Mouse (Mus musculus) heart, postnatal 0 days (tissue): Measurements from ENCODE around the gene Nde1. TPM values are rescaled to one million over a fixed set of nuclear protein-coding genes. Genes with fewer than 3 reads are reported as not detected.

ENCODE experiments used
- ATAC-seq: fragments of 200-750 bp; cut with Nextera tagmentation; 2 replicates; pipeline ENCODE4 v1.8.0; 2017; ENCODE audit warnings: low read depth, moderate number of reproducible peaks, moderate library complexity; ENCODE audit not compliant: insufficient read depth
- DNase-seq: peaks from one replicate; pipeline ENCODE4 v3.0.0-alpha.2; 2016; ENCODE audit warnings: low spot score
- H3K27ac ChIP-seq: fragments of 300-500 bp; sonication (generic); 2 replicates; pipeline ENCODE4 v1.5.1; 2014; ENCODE audit warnings: low read depth, mild to moderate bottlenecking
- H3K27me3 ChIP-seq: fragments of 300-500 bp; sonication (generic); 2 replicates; pipeline ENCODE4 v1.6.1; 2014; ENCODE audit warnings: low read length, mixed read lengths; ENCODE audit not compliant: control insufficient read depth, insufficient read depth
- H3K36me3 ChIP-seq: fragments of 300-500 bp; sonication (generic); replicated peaks from 2 replicates; pipeline ENCODE4 v1.6.1; 2014; ENCODE audit warnings: low read length, mixed read lengths; ENCODE audit not compliant: control insufficient read depth, insufficient read depth
- H3K4me1 ChIP-seq: fragments of 300-500 bp; sonication (generic); 2 replicates; pipeline ENCODE4 v1.6.1; 2014; ENCODE audit warnings: antibody characterized with exemption; ENCODE audit not compliant: control insufficient read depth, insufficient read depth
- H3K4me2 ChIP-seq: fragments of 300-500 bp; sonication (generic); 2 replicates; pipeline ENCODE4 v1.6.1; 2014; ENCODE audit warnings: low read depth, mild to moderate bottlenecking, low read length, moderate library complexity
- H3K4me3 ChIP-seq: fragments of 300-500 bp; sonication (generic); 2 replicates; pipeline ENCODE4 v1.5.1; 2014; ENCODE audit warnings: low read depth, low read length
- H3K9ac ChIP-seq: fragments of 300-500 bp; sonication (generic); replicated peaks from 2 replicates; pipeline ENCODE4 v1.6.1; 2014; ENCODE audit warnings: low read depth, low read length, mixed read lengths
- H3K9me3 ChIP-seq: fragments of 300-500 bp; sonication (generic); replicated peaks from 2 replicates; pipeline ENCODE4 v1.6.1; 2016; ENCODE audit warnings: low read length; ENCODE audit not compliant: control insufficient read depth
- CTCF ChIP-seq: IDR thresholded peaks from 2 replicates; pipeline ENCODE4 v1.5.1; 2016; ENCODE audit warnings: antibody characterized with exemption, control low read depth, low read depth
- EP300 ChIP-seq: IDR thresholded peaks from 2 replicates; pipeline ENCODE4 v1.6.1; 2016; ENCODE audit warnings: antibody characterized with exemption, low read depth
- WGBS: fragments of 180-500 bp; shearing (Covaris S2); extraction: QIAGEN DNeasy Blood & Tissue Kit; methylation state at CpG from one replicate; pipeline ENCODE4 v1.1.7; 2014; 5-methylcytosine and 5-hydroxymethylcytosine counted together
- polyA plus RNA-seq: library from polyadenylated mRNA; unstranded; fragments of >200 nt; fragmentation: Nextera tagmentation; extraction: Ambion mirVana; gene quantifications from 2 replicates; pipeline ENCODE4 v1.2.1, GENCODE M21; 2015
- total RNA-seq: library from RNA; depleted of rRNA; stranded (reverse); fragments of >200 nt; gene quantifications from 2 replicates; pipeline ENCODE4 v1.2.3, GENCODE M21; 2014; ENCODE audit warnings: low replicate concordance

Gene Nde1
- total and polyA plus RNA-seq, 2 experiments from 2014 or later: 37.0 to 61.6 TPM

DNA sequence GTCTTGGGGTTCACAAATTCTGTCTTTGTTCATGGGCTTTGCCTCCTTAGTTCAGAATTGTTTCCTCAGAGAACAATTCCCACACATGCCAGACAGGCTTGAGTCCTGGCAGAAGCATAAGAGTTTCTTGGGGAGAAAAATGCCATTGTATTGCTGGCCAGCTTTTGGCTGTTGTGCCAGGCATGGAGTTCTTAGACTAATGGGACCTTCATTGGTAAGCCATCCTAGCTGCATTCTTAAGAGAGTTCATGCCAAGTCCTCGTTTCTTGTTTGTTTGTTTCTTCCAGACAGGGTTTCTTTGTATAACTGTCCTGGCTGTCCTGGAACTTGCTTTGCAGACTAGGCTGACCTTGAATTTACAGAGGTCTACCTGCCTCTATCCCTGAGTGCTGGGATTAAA, 20.8 kb downstream of the Nde1 start:
- H3K27ac ChIP-seq: no peak overlapping the region
- H3K4me2 ChIP-seq: no peak overlapping the region
- H3K9ac ChIP-seq: no peak overlapping the region
- ATAC-seq: no peak
- no peak overlapping the region for H3K4me3 ChIP-seq
- no peaks in the 10 kb centered on the region for H3K27me3 ChIP-seq
- 0 out of 2 replicates have a peak, but pooled peaks cover 5% of the 10 kb centered on the region for H3K4me1 ChIP-seq
- no peak for DNase-seq
- 67% methylated on average over 1 of the region's 1 CpGs for WGBS
- H3K9me3 ChIP-seq: no peaks in the 10 kb centered on the region
- peaks cover 84% of the 10 kb centered on the region for H3K36me3 ChIP-seq
- TF ChIP-seq EP300 (no peak), CTCF (no peak)

- no peak overlapping the region for H3K4me2 ChIP-seq
- no peak overlapping the region for H3K4me3 ChIP-seq
- no peak for ATAC-seq
- H3K9ac ChIP-seq: no peak overlapping the region
- H3K27me3 ChIP-seq: no peaks in the 10 kb centered on the region
- H3K36me3 ChIP-seq: peaks cover 90% of the 10 kb centered on the region
- H3K27ac ChIP-seq: no peak overlapping the region
- DNase-seq: no peak
- WGBS: 93% methylated on average over 5 of the region's 5 CpGs
- H3K4me1 ChIP-seq: 0 out of 2 replicates have a peak, but pooled peaks cover under 1% of the 10 kb centered on the region
- no peaks in the 10 kb centered on the region for H3K9me3 ChIP-seq
- TF ChIP-seq CTCF: no peak
- no peak for TF ChIP-seq EP300
Measured at GRCm38 (mm10) chr16:14185516-14185915, 22.4 kb downstream of the Nde1 start.

DNA sequence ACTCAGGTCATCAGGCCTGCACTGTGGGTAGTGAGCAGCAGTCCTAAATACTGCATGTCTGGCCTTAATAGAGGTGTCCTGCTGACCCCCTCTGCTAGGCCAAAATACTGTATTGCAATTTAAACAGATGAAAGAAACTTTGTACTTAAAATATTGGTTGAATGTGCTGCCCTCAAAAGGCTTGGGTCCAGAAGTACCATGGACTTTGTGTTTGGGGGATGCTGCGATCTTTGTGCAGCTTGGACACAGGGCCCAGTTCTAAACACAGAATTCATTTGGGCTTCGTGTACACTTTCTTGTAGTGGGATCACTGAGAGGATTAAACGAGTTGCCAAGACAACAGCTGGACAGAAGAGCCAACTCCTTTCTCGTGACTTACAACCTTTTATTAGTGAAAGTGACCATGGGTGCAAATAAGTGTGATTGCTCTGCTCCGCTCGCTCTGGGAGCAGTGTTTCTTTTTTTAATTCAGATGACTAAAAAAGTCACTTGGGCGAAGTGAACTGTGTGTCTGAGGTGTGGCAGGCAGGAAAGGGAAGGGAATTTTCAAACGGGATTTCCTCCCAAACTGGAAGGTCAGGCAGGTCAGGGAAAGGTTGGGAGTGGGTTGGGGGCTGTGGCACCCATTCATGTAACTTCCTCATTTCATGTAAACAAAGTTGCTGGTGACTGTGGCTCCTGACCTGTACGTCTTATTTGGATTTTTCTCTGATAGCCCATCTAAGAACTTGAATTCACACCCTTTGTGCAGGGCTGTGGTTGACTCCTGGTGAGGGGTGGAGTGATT, 31.3 kb downstream of the Nde1 start:
- DNase-seq (no peak), ATAC-seq (no peak)
- WGBS: 60% methylated on average over 9 of the region's 9 CpGs
- Histone ChIP-seq H3K9me3 (no peaks in the 10 kb centered on the region), H3K9ac (no peak overlapping the region), H3K36me3 (peaks cover 35% of the 10 kb centered on the region), H3K27me3 (no peaks in the 10 kb centered on the region), H3K4me2 (no peak overlapping the region), H3K4me1 (no peaks in the 10 kb centered on the region), H3K27ac (peak overlapping the region; percentile 44; the same call in 1 of the 2 replicates), H3K4me3 (no peak overlapping the region)
- no peak for TF ChIP-seq CTCF
- no peak for TF ChIP-seq EP300

- no peak overlapping the region for H3K4me2 ChIP-seq
- H3K9ac ChIP-seq: no peak overlapping the region
- peaks cover 25% of the 10 kb centered on the region for H3K36me3 ChIP-seq
- H3K27ac ChIP-seq: no peak overlapping the region
- H3K4me1 ChIP-seq: no peaks in the 10 kb centered on the region
- DNase-seq: peak; percentile 30
- ATAC-seq: no peak
- H3K27me3 ChIP-seq: no peaks in the 10 kb centered on the region
- TF ChIP-seq EP300 (no peak), CTCF (peak; percentile 62)
- no peaks in the 10 kb centered on the region for H3K9me3 ChIP-seq
- 13% methylated on average over 1 of the region's 1 CpGs for WGBS
- no peak overlapping the region for H3K4me3 ChIP-seq
Measured at GRCm38 (mm10) chr16:14195427-14195826, 32.4 kb downstream of the Nde1 start.

GRCm38 (mm10) chr16:14198798-14199197, 35.7 kb downstream of the Nde1 start:
- Histone ChIP-seq H3K9me3 (no peaks in the 10 kb centered on the region), H3K36me3 (no peaks in the 10 kb centered on the region), H3K9ac (no peak overlapping the region), H3K4me3 (no peak overlapping the region), H3K27me3 (0 out of 2 replicates have a peak, but pooled peaks cover 3% of the 10 kb centered on the region), H3K4me1 (no peaks in the 10 kb centered on the region), H3K4me2 (no peak overlapping the region), H3K27ac (no peak overlapping the region)
- 57% methylated on average over 4 of the region's 4 CpGs for WGBS
- no peak for TF ChIP-seq CTCF
- no peak for TF ChIP-seq EP300
- DNase-seq: no peak
- no peak for ATAC-seq
